Mouse (Mus musculus): ENCODE results near the gene Zmynd10. TPM values are rescaled to one million over a fixed set of nuclear protein-coding genes. Genes with fewer than 3 reads are reported as not detected.
A peak's percentile ranks its signal among the peaks of the same experiment; 100 is the strongest.

Gene Zmynd10
- polyA plus RNA-seq, 1 experiment, result 0.28 TPM

- no peak for TF ChIP-seq GATA1 (IDR thresholded peaks at IDR 0.05; ENCODE audit: low read length)
Measured at GRCm38 (mm10) chr9:107580501-107581317, 33.6 kb downstream of the Zmynd10 start, which contains the start of gene Hyal3. Gene Hyal3 (plus strand): TSS chr9:107580818.

GRCm38 (mm10) chr9:107581584-107581983, 34.5 kb downstream of the Zmynd10 start:
- TF ChIP-seq GATA1 (IDR thresholded peaks at IDR 0.05; ENCODE audit: low read length), result no peak

GRCm38 (mm10) chr9:107582509-107583062, 35.5 kb downstream of the Zmynd10 start:
- TF ChIP-seq GATA1 (IDR thresholded peaks at IDR 0.05; ENCODE audit: low read length), result no peak

DNA sequence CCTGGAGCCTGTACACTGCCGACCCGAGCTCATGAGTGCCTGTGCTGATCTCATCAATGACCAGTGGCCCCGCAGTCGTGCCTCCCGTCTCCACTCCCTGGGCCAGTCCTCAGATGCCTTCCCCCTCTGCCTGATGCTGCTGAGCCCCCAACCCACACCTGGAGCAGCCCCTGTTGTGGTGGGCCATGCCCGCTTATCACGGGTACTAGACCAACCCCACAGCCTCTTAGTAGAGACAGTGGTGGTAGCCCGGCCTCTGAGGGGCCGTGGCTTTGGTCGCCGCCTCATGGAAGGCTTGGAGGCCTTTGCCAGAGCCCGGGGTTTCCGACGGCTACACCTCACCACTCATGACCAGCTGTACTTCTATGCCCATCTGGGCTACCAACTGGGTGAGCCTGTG, 36.1 kb downstream of the Zmynd10 start:
- TF ChIP-seq GATA1 (IDR thresholded peaks at IDR 0.05; ENCODE audit: low read length), result no peak

- no peak for TF ChIP-seq GATA1 (IDR thresholded peaks at IDR 0.05; ENCODE audit: low read length)
Measured at GRCm38 (mm10) chr9:107586504-107586903, 39.4 kb downstream of the Zmynd10 start.

- TF ChIP-seq GATA1 (IDR thresholded peaks at IDR 0.05; ENCODE audit: low read length), result peak; percentile 23
Measured at GRCm38 (mm10) chr9:107586974-107587832, 40.1 kb downstream of the Zmynd10 start, which contains the start of gene Ifrd2. Gene Ifrd2 (plus strand): TSS chr9:107587642.

DNA sequence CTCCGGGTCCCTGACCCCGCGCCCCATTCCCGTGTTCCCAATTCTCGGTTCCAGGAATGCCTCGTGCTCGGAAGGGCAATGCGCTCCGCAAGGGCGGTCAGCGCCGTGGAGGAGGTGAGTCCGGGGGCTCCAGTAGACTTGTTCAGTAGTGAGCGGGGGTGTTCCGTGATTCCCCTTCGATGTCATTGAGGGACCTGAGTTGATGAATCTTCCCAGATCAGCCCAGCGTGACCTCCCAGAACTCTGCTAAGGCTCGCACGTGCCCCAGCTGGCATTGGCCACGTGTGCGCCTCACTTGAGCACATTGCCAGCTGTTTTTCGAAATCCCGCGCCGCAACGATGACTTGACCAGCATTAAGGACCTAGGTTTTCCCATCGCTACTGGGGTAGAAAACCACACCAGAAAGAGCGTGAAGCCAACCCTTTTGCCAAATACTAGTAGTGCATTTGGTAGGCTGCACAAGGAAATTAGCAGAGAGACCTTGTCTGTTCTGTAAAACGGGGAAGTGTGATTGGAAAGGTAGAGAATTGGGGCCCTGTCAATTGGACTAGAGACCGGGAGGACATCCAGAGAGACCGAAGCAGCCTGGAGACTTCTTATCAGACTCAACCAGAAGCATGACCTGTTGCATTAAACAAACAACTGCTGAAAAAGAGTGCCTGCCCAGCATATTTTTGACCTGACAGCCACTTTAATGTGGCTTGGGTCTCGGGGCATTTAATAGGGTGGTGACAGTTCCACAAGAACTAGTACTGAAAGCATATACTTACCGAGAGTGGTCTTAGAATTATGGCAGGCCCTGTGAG, 40.9 kb downstream of the Zmynd10 start:
- no peak for TF ChIP-seq GATA1 (IDR thresholded peaks at IDR 0.05; ENCODE audit: low read length)

DNA sequence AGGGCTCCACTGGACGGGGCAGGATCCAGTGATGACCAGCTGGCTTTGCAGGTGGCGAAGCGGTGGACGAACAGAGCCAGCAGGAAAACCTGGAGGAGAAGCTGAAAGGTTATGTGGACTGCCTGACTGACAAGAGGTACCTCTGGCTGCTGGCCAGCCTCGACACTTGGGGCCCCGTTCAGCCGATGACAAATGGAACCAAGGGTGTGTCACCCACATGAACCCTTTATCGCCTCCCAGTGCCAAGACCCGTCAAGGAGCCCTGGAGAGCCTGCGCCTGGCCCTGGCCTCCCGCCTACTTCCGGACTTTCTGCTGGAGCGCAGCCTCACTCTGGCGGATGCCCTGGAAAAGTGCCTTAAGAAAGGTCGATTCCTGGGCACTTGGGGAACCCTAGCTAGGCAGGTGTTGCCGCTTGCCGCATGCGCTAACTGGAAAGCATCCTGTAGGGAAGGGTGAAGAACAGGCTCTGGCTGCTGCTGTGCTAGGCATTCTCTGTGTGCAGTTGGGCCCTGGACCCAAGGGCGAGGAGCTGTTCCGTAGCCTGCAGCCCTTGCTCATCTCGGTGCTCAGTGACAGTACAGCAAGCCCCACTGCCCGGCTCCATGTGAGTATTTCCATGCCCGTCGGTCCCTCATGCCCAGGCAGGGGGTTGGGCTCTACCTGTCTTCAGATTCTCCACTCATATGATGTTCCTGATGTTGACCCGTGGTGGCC, 43.1 kb downstream of the Zmynd10 start:
- no peak for TF ChIP-seq GATA1 (IDR thresholded peaks at IDR 0.05; ENCODE audit: low read length)

DNA sequence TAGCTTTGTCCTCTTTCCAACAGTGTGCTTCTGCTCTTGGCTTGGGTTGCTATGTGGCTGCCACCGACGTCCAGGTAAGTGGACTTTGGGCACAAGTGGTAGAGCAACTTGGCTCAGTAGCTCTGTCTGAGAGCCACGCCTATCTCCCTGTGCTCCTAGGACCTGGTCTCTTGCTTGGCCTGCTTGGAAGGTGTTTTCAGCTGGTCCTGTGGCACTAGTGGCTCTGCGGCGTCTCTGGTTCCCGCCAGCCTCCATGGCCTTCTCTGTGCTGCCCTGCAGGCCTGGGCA, 43.6 kb downstream of the Zmynd10 start:
- TF ChIP-seq GATA1 (IDR thresholded peaks at IDR 0.05; ENCODE audit: low read length), result no peak

- no peak for TF ChIP-seq GATA1 (IDR thresholded peaks at IDR 0.05; ENCODE audit: low read length)
Measured at GRCm38 (mm10) chr9:107593101-107593976, 46.2 kb downstream of the Zmynd10 start.

GRCm38 (mm10) chr9:107594281-107595062, 47.4 kb downstream of the Zmynd10 start:
- TF ChIP-seq GATA1 (IDR thresholded peaks at IDR 0.05; ENCODE audit: low read length), result no peak

- no peak for TF ChIP-seq GATA1 (IDR thresholded peaks at IDR 0.05; ENCODE audit: low read length)
Measured at GRCm38 (mm10) chr9:107596619-107597569, 49.8 kb downstream of the Zmynd10 start.
